Mouse (Mus musculus): ENCODE data around the gene Thegl. TPM values are rescaled to one million over a fixed set of nuclear protein-coding genes. Genes with fewer than 3 reads are reported as not detected.
A peak's percentile ranks its signal among the peaks of the same experiment; 100 is the strongest.
"Not testable (repeated sequence)": the region's sequence is repeated elsewhere in the genome, so short reads cannot be mapped to it uniquely, and the experiment has no call there.

The Thegl gene
- total RNA-seq (2014; rRNA removed) (0.38 TPM in 1 of 2 replicates, not detected in the other), polyA plus RNA-seq (2015; fragmentation: Nextera tagmentation; extraction: Ambion mirVana) (0.52 and 1.0 TPM in 2 replicates)

DNA sequence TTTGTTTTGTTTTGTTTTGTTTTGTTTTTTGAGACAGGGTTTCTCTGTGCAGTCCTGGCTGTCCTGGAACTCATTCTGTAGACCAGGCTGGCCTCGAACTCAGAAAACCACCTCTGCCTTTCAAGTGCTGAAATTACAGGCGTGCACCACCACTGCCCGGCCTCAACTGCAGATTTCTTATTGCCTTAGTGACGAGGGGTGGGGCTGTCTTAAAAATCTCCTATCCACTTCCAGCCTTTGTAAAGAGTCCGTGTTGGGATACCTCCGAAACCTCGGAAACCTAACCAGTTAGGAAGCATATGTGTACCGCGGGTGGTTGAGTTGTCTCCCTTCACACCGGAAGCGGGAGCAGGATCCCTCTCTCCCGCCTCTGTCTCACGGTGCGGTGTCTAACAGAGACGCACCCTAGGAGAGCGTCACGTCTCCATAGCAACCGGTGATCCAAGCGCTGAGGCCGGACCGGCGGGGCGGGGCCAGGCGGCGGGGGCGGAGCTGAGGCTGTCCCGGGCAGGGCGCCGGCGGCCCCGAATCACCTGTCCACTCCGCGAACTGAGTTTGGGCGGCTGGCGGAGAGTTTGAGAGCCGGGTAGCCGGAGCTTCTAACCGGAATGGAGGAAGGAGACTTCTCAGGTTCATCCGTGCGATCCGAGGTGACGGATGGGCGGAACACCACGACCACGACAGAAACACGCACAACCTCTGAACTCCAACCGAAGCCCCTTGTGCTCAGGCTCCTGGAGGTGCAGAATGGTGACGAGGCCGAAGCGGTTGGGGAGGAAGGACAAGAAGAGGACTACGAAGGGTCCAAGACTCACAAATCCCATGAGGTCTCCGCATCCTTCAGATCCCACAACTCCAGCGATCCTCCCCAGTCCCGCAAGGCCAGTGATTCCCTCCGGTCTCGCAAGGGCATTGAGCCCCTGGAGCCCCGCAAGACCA is at the start of gene Thegl:
Thegl (plus strand) TSS at position 480 of the 939 bp plus-strand sequence.
- DNase-seq (ENCODE audit: low spot score) (peak; percentile 80), ATAC-seq (ENCODE audit: low FRiP score) (peak; percentile 94)
- no peak for TF ChIP-seq CTCF (IDR thresholded peaks at IDR 0.05)
- no peaks in the 10 kb centered on the region for H3K4me1 ChIP-seq (ENCODE audit: insufficient read depth, low read length)
- H3K4me3 ChIP-seq (ENCODE audit: low read depth, low read length), result peak within 1 kb of the TSS; percentile 58
- H3K9me3 ChIP-seq (ENCODE audit: low read length), result no peaks in the 10 kb centered on the region
- 9% methylated on average over 54 of the region's 57 CpGs for WGBS
- H3K36me3 ChIP-seq (ENCODE audit: insufficient read depth, low read length), result no peaks in the 10 kb centered on the region
- peak within 1 kb of the TSS; percentile 42 for H3K9ac ChIP-seq (replicated peaks; ENCODE audit: low read length, poor library complexity, severe bottlenecking)
- H3K27me3 ChIP-seq (ENCODE audit: insufficient read depth, low read length), result no peaks in the 10 kb centered on the region
- peak within 1 kb of the TSS; percentile 79 for H3K4me2 ChIP-seq (ENCODE audit: low read depth, low read length, poor library complexity, severe bottlenecking)
- no peak within 1 kb of the TSS for H3K27ac ChIP-seq (ENCODE audit: low read depth, low read length)

DNA sequence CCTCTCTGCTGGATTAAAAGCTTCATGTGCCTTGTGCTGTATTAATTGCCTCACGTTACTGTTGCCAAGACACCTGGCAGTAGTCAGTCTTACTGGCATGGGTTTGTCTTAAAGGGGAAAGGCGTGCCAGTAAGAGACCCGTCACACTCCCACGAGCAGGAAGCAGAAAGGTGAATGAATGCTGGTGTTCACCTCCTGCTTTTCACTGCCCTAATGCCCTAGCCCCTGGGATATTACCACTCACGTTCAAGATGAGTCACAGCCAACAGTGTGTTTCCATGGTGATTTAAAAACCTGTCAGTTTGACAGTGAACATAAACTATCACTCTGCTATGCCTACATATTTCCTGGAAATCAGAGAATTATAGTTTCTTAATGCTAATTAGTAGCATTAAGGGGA is 46.6 kb upstream of the Thegl start:
- Histone ChIP-seq H3K27me3 (ENCODE audit: insufficient read depth, low read length) (no peaks in the 10 kb centered on the region), H3K36me3 (ENCODE audit: insufficient read depth, low read length) (peaks cover 6% of the 10 kb centered on the region; the same call in 1 of the 2 replicates), H3K9ac (replicated peaks; ENCODE audit: low read length, poor library complexity, severe bottlenecking) (no peak overlapping the region), H3K4me1 (ENCODE audit: insufficient read depth, low read length) (0 out of 2 replicates have a peak, but pooled peaks cover 7% of the 10 kb centered on the region), H3K4me2 (ENCODE audit: low read depth, low read length, poor library complexity, severe bottlenecking) (no peak overlapping the region), H3K4me3 (ENCODE audit: low read depth, low read length) (no peak overlapping the region), H3K27ac (ENCODE audit: low read depth, low read length) (no peak overlapping the region), H3K9me3 (ENCODE audit: low read length) (no peaks in the 10 kb centered on the region)
- ATAC-seq (ENCODE audit: low FRiP score), result no peak
- no peak for TF ChIP-seq CTCF (IDR thresholded peaks at IDR 0.05)
- DNase-seq (ENCODE audit: low spot score), result no peak
- 80% methylated on average over 5 of the region's 5 CpGs for WGBS

DNA sequence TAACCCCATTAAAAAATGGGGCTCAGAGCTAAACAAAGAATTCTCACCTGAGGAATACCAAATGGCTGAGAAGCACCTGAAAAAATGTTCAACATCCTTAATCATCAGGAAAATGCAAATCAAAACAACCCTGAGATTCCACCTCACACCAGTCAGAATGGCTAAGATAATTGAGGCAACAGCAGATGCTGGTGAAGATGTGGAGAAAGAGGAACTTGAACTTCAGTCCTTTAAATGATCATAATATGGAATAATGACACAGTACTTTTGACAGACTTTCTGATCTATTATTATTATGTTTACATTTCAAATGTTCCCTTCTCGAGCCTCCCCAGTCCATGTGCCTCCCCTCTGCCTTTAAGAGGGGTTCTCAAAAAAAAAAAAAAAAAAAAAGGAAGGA is 44.7 kb upstream of the Thegl start:
- not testable (repeated sequence) for H3K4me2 ChIP-seq (ENCODE audit: low read depth, low read length, poor library complexity, severe bottlenecking); H3K36me3 ChIP-seq (ENCODE audit: insufficient read depth, low read length); ATAC-seq (ENCODE audit: low FRiP score); DNase-seq (ENCODE audit: low spot score); H3K9me3 ChIP-seq (ENCODE audit: low read length); H3K4me3 ChIP-seq (ENCODE audit: low read depth, low read length); H3K27ac ChIP-seq (ENCODE audit: low read depth, low read length); H3K27me3 ChIP-seq (ENCODE audit: insufficient read depth, low read length); H3K9ac ChIP-seq (replicated peaks; ENCODE audit: low read length, poor library complexity, severe bottlenecking)
- peaks cover 13% of the 10 kb centered on the region; the same call in 1 of the 2 replicates for H3K4me1 ChIP-seq (ENCODE audit: insufficient read depth, low read length)
- 86% methylated on average over 1 of the region's 1 CpGs for WGBS

DNA sequence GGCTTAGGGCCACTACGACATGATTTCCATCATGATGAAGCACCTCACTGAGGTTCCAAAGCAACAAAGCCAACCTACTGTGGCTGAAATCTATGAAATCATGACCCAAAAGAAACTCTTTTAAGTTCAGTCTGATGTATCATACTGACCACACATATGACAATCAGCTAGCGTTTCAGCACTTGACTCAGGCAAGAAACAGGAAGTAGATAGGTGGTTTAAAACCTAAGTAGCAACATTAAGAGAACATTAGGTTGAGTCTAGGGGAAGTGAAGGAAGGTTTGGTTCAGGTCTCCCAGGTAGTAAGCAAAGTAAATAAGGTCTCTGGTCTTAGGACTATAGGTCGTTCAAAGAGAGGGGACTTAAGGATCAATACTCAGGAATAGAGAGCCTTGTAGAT is 42.3 kb upstream of the Thegl start:
- Histone ChIP-seq H3K9ac (replicated peaks; ENCODE audit: low read length, poor library complexity, severe bottlenecking) (0 out of 2 replicates have a peak overlapping the region, but pooled peaks have one; percentile 90), H3K4me3 (ENCODE audit: low read depth, low read length) (peak overlapping the region; percentile 91), H3K9me3 (ENCODE audit: low read length) (no peaks in the 10 kb centered on the region), H3K4me2 (ENCODE audit: low read depth, low read length, poor library complexity, severe bottlenecking) (peak overlapping the region; percentile 89), H3K36me3 (ENCODE audit: insufficient read depth, low read length) (peaks cover 4% of the 10 kb centered on the region; the same call in 1 of the 2 replicates), H3K4me1 (ENCODE audit: insufficient read depth, low read length) (peaks cover 13% of the 10 kb centered on the region; the same call in 1 of the 2 replicates), H3K27ac (ENCODE audit: low read depth, low read length) (no peak overlapping the region), H3K27me3 (ENCODE audit: insufficient read depth, low read length) (no peaks in the 10 kb centered on the region)
- ATAC-seq (ENCODE audit: low FRiP score) (no peak), DNase-seq (ENCODE audit: low spot score) (no peak)
- no peak for TF ChIP-seq CTCF (IDR thresholded peaks at IDR 0.05)
- WGBS, result 78% methylated on average over 3 of the region's 3 CpGs

DNA sequence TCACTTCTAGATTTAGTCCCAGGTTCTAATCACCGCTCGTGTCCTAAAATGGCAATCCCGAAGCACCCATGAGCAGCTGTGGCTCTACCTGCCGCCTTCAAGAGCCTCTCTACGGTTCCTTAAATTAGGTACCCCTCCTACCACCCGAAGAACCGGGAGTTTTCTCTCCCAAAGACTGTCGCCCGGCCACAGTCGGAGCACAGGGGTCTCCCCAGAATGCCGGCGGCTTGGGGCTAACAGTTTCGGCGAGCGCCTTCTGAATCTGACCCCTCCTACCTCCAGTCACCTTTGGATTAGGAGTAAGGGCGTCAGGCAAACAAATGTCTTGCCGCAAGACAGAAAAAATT is 41.6 kb upstream of the Thegl start:
- peak; percentile 28; the same call in 1 of the 2 replicates for ATAC-seq (ENCODE audit: low FRiP score)

More for the DNA sequence above, 41.6 kb upstream of the Thegl start:
- Histone ChIP-seq H3K9ac (replicated peaks; ENCODE audit: low read length, poor library complexity, severe bottlenecking) (peak overlapping the region; percentile 90), H3K27ac (ENCODE audit: low read depth, low read length) (peak overlapping the region; percentile 91), H3K4me2 (ENCODE audit: low read depth, low read length, poor library complexity, severe bottlenecking) (peak overlapping the region; percentile 89), H3K36me3 (ENCODE audit: insufficient read depth, low read length) (peaks cover 6% of the 10 kb centered on the region; the same call in 1 of the 2 replicates), H3K4me3 (ENCODE audit: low read depth, low read length) (peak overlapping the region; percentile 91), H3K9me3 (ENCODE audit: low read length) (no peaks in the 10 kb centered on the region), H3K4me1 (ENCODE audit: insufficient read depth, low read length) (peaks cover 13% of the 10 kb centered on the region; the same call in 1 of the 2 replicates), H3K27me3 (ENCODE audit: insufficient read depth, low read length) (no peaks in the 10 kb centered on the region)
- 3% methylated on average over 17 of the region's 17 CpGs for WGBS
- no peak for TF ChIP-seq CTCF (IDR thresholded peaks at IDR 0.05)
- DNase-seq (ENCODE audit: low spot score), result no peak

All from midbrain, postnatal 0 days (tissue).